ENCODE assay signal across 27 mouse cellular contexts in genomic region chr3:122012464-122012863, GRCm38 (mm10). TPM values are rescaled to one million over a fixed set of nuclear protein-coding genes. Genes with fewer than 3 reads are reported as not detected.
A peak's percentile ranks its signal among the peaks of the same experiment; 100 is the strongest.
DNase-seq lines count a peak whose midpoint lies in the region; ATAC-seq and TF ChIP-seq lines count a peak whose summit lies in the region.
"Had no signal": no experiment of that assay in that cellular context is flagged by ENCODE, and none has a peak within 500 bp of the region (broad histone marks: within the 10 kb centered on the region; RNA-seq: fewer than 3 reads in every experiment).

No protein-coding gene starts in this region.

- H3K4me1 ChIP-seq in lung, postnatal 0 days (ENCODE audit: insufficient read depth, low read depth, low read length), result no peaks in the 10 kb centered on the region
- peaks cover 5% of the 10 kb centered on the region for H3K4me1 ChIP-seq in lung, adult 2 months (ENCODE audit: control insufficient read depth, insufficient read depth, low read length)
- H3K4me1 ChIP-seq: embryonic facial prominence, embryonic 12.5 days; hindbrain, embryonic 12.5 days; limb, embryonic 13.5 days; midbrain, embryonic 13.5 days had no signal

- peak; percentile 13 for DNase-seq in gastrocnemius, postnatal 25 days
- DNase-seq in gastrocnemius, postnatal 14 days, result no peak
- DNase-seq in lung, postnatal 0 days (ENCODE audit: low spot score), result peak; percentile 87
- DNase-seq in lung, adult 2 months, result no peak
- DNase-seq in lung, postnatal 25 days (ENCODE audit: low spot score), result peak; percentile 53
- DNase-seq in thymus, postnatal 10 days (ENCODE audit: low spot score in 2 of 2), result no peak
- DNase-seq: adrenal gland, postnatal 10 days; cerebellum, adult 11-12 months; cerebellum, adult 9-11 months; embryo, embryonic 11 days; heart, adult 18-20 months; heart, postnatal 36 days; kidney, adult 2 months; kidney, postnatal 36 days; lung, embryonic 14.5 days had no signal

- no peaks in the 10 kb centered on the region for H3K9me3 ChIP-seq in lung, postnatal 0 days (ENCODE audit: low read length)
- H3K9me3 ChIP-seq: embryonic facial prominence, embryonic 12.5 days; hindbrain, embryonic 12.5 days; limb, embryonic 13.5 days; megakaryocyte, embryonic 14.5 days; midbrain, embryonic 13.5 days had no signal

- no peak for TF ChIP-seq CTCF in lung, postnatal 0 days (IDR thresholded peaks at IDR 0.05)
- TF ChIP-seq CTCF in lung, adult 2 months (IDR thresholded peaks at IDR 0.05; ENCODE audit: insufficient read depth, low read length), result no peak

- no peak for TF ChIP-seq POLR2A in lung, adult 2 months (IDR thresholded peaks at IDR 0.05; ENCODE audit: borderline replicate concordance, extremely low read depth, low read depth, low read length)

- ATAC-seq in lung, postnatal 0 days, result peak; percentile 94
- no peak for ATAC-seq in megakaryocyte, adult 5-6 weeks (ENCODE audit: poor library complexity, severe bottlenecking)
- ATAC-seq: CD4-positive, CD25-positive, alpha-beta regulatory T cell, adult 4 months; forebrain, embryonic 14.5 days; hindbrain, postnatal 0 days; midbrain, embryonic 13.5 days had no signal

- TF ChIP-seq EP300 in lung, postnatal 0 days (IDR thresholded peaks at IDR 0.05), result peak; percentile 95

- H3K9ac ChIP-seq in lung, postnatal 0 days (replicated peaks; ENCODE audit: low read depth), result no peak overlapping the region
- H3K9ac ChIP-seq: embryonic facial prominence, embryonic 12.5 days; hindbrain, embryonic 12.5 days; limb, embryonic 13.5 days; lung, embryonic 14.5 days; midbrain, embryonic 13.5 days had no signal

- 57% methylated on average over 1 of the region's 1 CpGs for whole genome bisulfite sequencing in lung, postnatal 0 days
- WGBS in lung, adult 2 months, result 44% methylated on average over 1 of the region's 1 CpGs

- H3K27me3 ChIP-seq in lung, postnatal 0 days (replicated peaks; ENCODE audit: insufficient read depth, low read length), result no peaks in the 10 kb centered on the region
- H3K27me3 ChIP-seq: embryonic facial prominence, embryonic 12.5 days; hindbrain, embryonic 12.5 days; limb, embryonic 13.5 days; megakaryocyte, embryonic 14.5 days; midbrain, embryonic 13.5 days had no signal

- no peak overlapping the region for H3K4me2 ChIP-seq in lung, postnatal 0 days (replicated peaks; ENCODE audit: low read depth, low read length)
- H3K4me2 ChIP-seq: embryonic facial prominence, embryonic 12.5 days; heart, embryonic 11.5 days; hindbrain, embryonic 12.5 days; limb, embryonic 13.5 days; liver, embryonic 11.5 days; lung, embryonic 14.5 days; midbrain, embryonic 13.5 days had no signal

- peaks cover 53% of the 10 kb centered on the region for H3K36me3 ChIP-seq in lung, postnatal 0 days (ENCODE audit: insufficient read depth, low read length)
- H3K36me3 ChIP-seq: hindbrain, embryonic 12.5 days; midbrain, embryonic 13.5 days had no signal

- H3K4me3 ChIP-seq in lung, postnatal 0 days (ENCODE audit: low read depth, low read length), result no peak overlapping the region
- no peak overlapping the region for H3K4me3 ChIP-seq in lung, adult 2 months (replicated peaks; ENCODE audit: extremely low read depth, low read depth, low read length)
- H3K4me3 ChIP-seq: embryonic facial prominence, embryonic 12.5 days; hindbrain, embryonic 12.5 days; layer of hippocampus, adult 2 months; limb, embryonic 13.5 days; megakaryocyte, embryonic 14.5 days; midbrain, embryonic 13.5 days had no signal

- intact Hi-C loops in gastrocnemius, postnatal 14 days (cut with DNase I; ENCODE audit: low total_unique reads), result no loop called here

- peak overlapping the region; percentile 4; the same call in 1 of the 2 replicates for H3K27ac ChIP-seq in lung, postnatal 0 days (ENCODE audit: low read length)
- H3K27ac ChIP-seq: embryonic facial prominence, embryonic 12.5 days; hindbrain, embryonic 12.5 days; hindbrain, postnatal 0 days; layer of hippocampus, adult 2 months; limb, embryonic 13.5 days; midbrain, embryonic 13.5 days had no signal

RNA-seq across cellular contexts. Expression of gene Abca4, which starts 31.8 kb away (rescaled TPM):
- 1 to 10 TPM in 1 of 2 experiments, under 1 TPM in 1; 0.64 to 1.1 TPM for total RNA-seq in gastrocnemius, postnatal 25 days (2021)
- total RNA-seq in gastrocnemius, postnatal 14 days (2021), result 1 to 10 TPM; 1.0 to 1.1 TPM
- 2.3 and 2.5 TPM in 2 replicates for polyA plus RNA-seq in lung, postnatal 0 days (2015; fragmentation: Nextera tagmentation; extraction: Ambion mirVana)
- 5.1 and 5.2 TPM in 2 replicates for polyA plus RNA-seq in lung, adult 2 months (2012; rRNA removed)
- total RNA-seq in megakaryocyte, adult 5-6 weeks (2015), result 0.91 and 1.4 TPM in 2 replicates
- total RNA-seq in megakaryocyte, adult 5-6 weeks (2017), result 0.57 and 0.92 TPM in 2 replicates
- polyA plus RNA-seq: CD4-positive, CD25-positive, alpha-beta regulatory T cell, adult 4 months had no signal

Comparison
In these comparisons a context has a peak if more than half of its experiments do, and no peak if none do; other contexts are left out.
1. DNase-seq: peak in gastrocnemius, postnatal 25 days (single experiment), lung, postnatal 0 days (single experiment) and lung, postnatal 25 days (single experiment); none in gastrocnemius, postnatal 14 days (single experiment), lung, adult 2 months (single experiment) and thymus, postnatal 10 days (0 of 2).